Comparison of ENCODE assay signal across 17 mouse cellular contexts in the genomic region with DNA sequence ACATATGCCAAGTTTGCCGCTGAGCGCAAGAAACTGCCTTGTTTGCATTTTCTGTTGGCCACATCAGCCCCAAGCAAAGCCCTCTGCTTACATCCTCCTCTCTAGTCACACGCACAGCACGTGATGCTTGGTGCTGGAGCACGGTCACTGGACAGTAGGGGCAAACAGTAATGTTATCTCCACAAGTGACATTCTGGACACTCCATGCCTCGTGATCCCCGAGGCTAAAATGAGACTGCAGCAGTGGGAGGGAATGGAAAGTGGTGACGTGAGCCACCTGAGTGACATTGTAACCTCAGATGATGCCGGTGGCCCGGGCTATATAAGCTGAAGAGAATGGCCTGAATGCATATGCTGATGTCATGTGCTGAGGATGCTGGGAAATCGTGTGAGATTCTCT. TPM values are rescaled to one million over a fixed set of nuclear protein-coding genes. Genes with fewer than 3 reads are reported as not detected.
DNase-seq lines count a peak whose midpoint lies in the region; ATAC-seq and TF ChIP-seq lines count a peak whose summit lies in the region.
"Had no signal": no experiment of that assay in that cellular context is flagged by ENCODE, and none has a peak within 500 bp of the region (broad histone marks: within the 10 kb centered on the region; RNA-seq: fewer than 3 reads in every experiment).

No protein-coding gene starts in this region.

- H3K4me2 ChIP-seq in hindbrain, postnatal 0 days (ENCODE audit: low read depth, low read length): no peak overlapping the region
- H3K4me2 ChIP-seq in hindbrain, embryonic 13.5 days: no peak overlapping the region
- H3K4me2 ChIP-seq: lung, embryonic 15.5 days; stomach, embryonic 15.5 days had no signal

- no peak overlapping the region for H3K9ac ChIP-seq in hindbrain, postnatal 0 days (replicated peaks; ENCODE audit: low read length)
- no peak overlapping the region for H3K9ac ChIP-seq in hindbrain, embryonic 13.5 days
- H3K9ac ChIP-seq: lung, embryonic 15.5 days; stomach, embryonic 15.5 days had no signal

- WGBS in hindbrain, postnatal 0 days: 76% methylated on average over 11 of the region's 11 CpGs
- WGBS in hindbrain, embryonic 13.5 days: 91% methylated on average over 11 of the region's 11 CpGs
- WGBS in heart, embryonic 10.5 days: 62% methylated on average over 11 of the region's 11 CpGs

- H3K9me3 ChIP-seq in hindbrain, postnatal 0 days (ENCODE audit: low read length): no peaks in the 10 kb centered on the region
- H3K9me3 ChIP-seq in hindbrain, embryonic 13.5 days: no peaks in the 10 kb centered on the region
- H3K9me3 ChIP-seq in heart, embryonic 10.5 days: no peaks in the 10 kb centered on the region
- H3K9me3 ChIP-seq: lung, embryonic 15.5 days; stomach, embryonic 15.5 days had no signal

- H3K27me3 ChIP-seq in hindbrain, postnatal 0 days (ENCODE audit: insufficient read depth, low read length): no peaks in the 10 kb centered on the region
- no peaks in the 10 kb centered on the region for H3K27me3 ChIP-seq in hindbrain, embryonic 13.5 days
- H3K27me3 ChIP-seq in heart, embryonic 10.5 days (ENCODE audit: insufficient read depth, poor library complexity, severe bottlenecking): no peaks in the 10 kb centered on the region
- H3K27me3 ChIP-seq: lung, embryonic 15.5 days; stomach, embryonic 15.5 days had no signal

- intact Hi-C loops in gastrocnemius, adult 2 months (cut with DNase I): loop anchor here (2.0 kb wide), 1 partner anchor 29 kb away; a partner anchor contains a TSS
- intact Hi-C loops in heart, postnatal 36 days (cut with DNase I): loop anchor here (1.0 kb wide), 1 partner anchor 31 kb away; no protein-coding TSS in a partner anchor

- TF ChIP-seq CTCF in hindbrain, postnatal 0 days (IDR thresholded peaks at IDR 0.05; ENCODE audit: low read depth): no peak
- TF ChIP-seq CTCF in gastrocnemius, adult 2 months (IDR thresholded peaks at IDR 0.05): no peak

- DNase-seq in hindbrain, postnatal 0 days (ENCODE audit: low spot score): no peak
- peak; percentile 80 for DNase-seq in gastrocnemius, adult 2 months
- peak; percentile 84 for DNase-seq in heart, embryonic 10.5 days (ENCODE audit: low spot score)
- DNase-seq in heart, postnatal 36 days: peak; percentile 51 to 69
- DNase-seq in left cerebral cortex, adult 18-20 months (ENCODE audit: low spot score in 2 of 2): no peak
- no peak for DNase-seq in cerebellum, postnatal 25 days
- no peak for DNase-seq in adrenal gland, adult 2 months
- DNase-seq: B cell, adult 2 months; cerebellum, adult 8-10 months; kidney, adult 8-10 months; thymus, postnatal 36 days had no signal

- no peak overlapping the region for H3K27ac ChIP-seq in hindbrain, postnatal 0 days
- no peak overlapping the region for H3K27ac ChIP-seq in hindbrain, embryonic 13.5 days
- H3K27ac ChIP-seq in gastrocnemius, adult 2 months: peak overlapping the region; percentile 92
- H3K27ac ChIP-seq in heart, embryonic 10.5 days: peak overlapping the region; percentile 78; the same call in 1 of the 2 replicates
- H3K27ac ChIP-seq: lung, embryonic 15.5 days; stomach, embryonic 15.5 days had no signal

- ATAC-seq in hindbrain, postnatal 0 days: peak; percentile 39; the same call in 1 of the 2 replicates
- ATAC-seq in hindbrain, embryonic 13.5 days (ENCODE audit: low FRiP score): no peak

- no peaks in the 10 kb centered on the region for H3K36me3 ChIP-seq in hindbrain, postnatal 0 days (ENCODE audit: insufficient read depth, low read length)
- no peaks in the 10 kb centered on the region for H3K36me3 ChIP-seq in hindbrain, embryonic 13.5 days
- no peaks in the 10 kb centered on the region for H3K36me3 ChIP-seq in heart, embryonic 10.5 days
- H3K36me3 ChIP-seq: lung, embryonic 15.5 days; stomach, embryonic 15.5 days had no signal

- H3K4me1 ChIP-seq in hindbrain, postnatal 0 days (ENCODE audit: insufficient read depth, low read length): 0 out of 2 replicates have a peak, but pooled peaks cover 4% of the 10 kb centered on the region
- no peaks in the 10 kb centered on the region for H3K4me1 ChIP-seq in hindbrain, embryonic 13.5 days (replicated peaks)
- peaks cover 20% of the 10 kb centered on the region for H3K4me1 ChIP-seq in heart, embryonic 10.5 days
- H3K4me1 ChIP-seq: lung, embryonic 15.5 days; stomach, embryonic 15.5 days had no signal

- H3K4me3 ChIP-seq in hindbrain, postnatal 0 days (ENCODE audit: low read length): no peak overlapping the region
- no peak overlapping the region for H3K4me3 ChIP-seq in hindbrain, embryonic 13.5 days
- H3K4me3 ChIP-seq in gastrocnemius, adult 2 months: peak overlapping the region; percentile 61
- H3K4me3 ChIP-seq in heart, embryonic 10.5 days: no peak overlapping the region
- H3K4me3 ChIP-seq: lung, embryonic 15.5 days; stomach, embryonic 15.5 days had no signal

RNA-seq across cellular contexts. Expression of a gene that starts 24.9 kb away (rescaled TPM):
- total RNA-seq in hindbrain, postnatal 0 days (2014; rRNA removed): 12.4 and 14.2 TPM in 2 replicates
- polyA plus RNA-seq in hindbrain, postnatal 0 days (2015; fragmentation: Nextera tagmentation; extraction: Ambion mirVana): 5.9 and 6.4 TPM in 2 replicates
- 12.5 and 12.8 TPM in 2 replicates for polyA plus RNA-seq in hindbrain, embryonic 13.5 days (2015; fragmentation: Nextera tagmentation; extraction: Ambion mirVana)
- 10 to 100 TPM; 13.5 to 14.0 TPM for total RNA-seq in gastrocnemius, adult 2 months (2021)
- polyA plus RNA-seq in heart, embryonic 10.5 days (2016; fragmentation: Nextera tagmentation; extraction: Ambion mirVana): 21.1 and 25.7 TPM in 2 replicates
- 10 to 100 TPM; 14.3 to 15.2 TPM for total RNA-seq in heart, postnatal 36 days (2021)
- total RNA-seq in left cerebral cortex, adult 18-20 months (2021): 10 to 100 TPM; 28.2 to 31.6 TPM
- 10 to 100 TPM; 38.7 to 61.9 TPM for total RNA-seq in adrenal gland, adult 2 months (2021)
- polyA plus RNA-seq in adrenal gland, adult 2 months (2012; rRNA removed): 13.2 and 13.7 TPM in 2 replicates

RNA-seq across cellular contexts. Expression of a gene that starts 29.4 kb away (rescaled TPM):
- 2.8 and 6.5 TPM in 2 replicates for total RNA-seq in hindbrain, postnatal 0 days (2014; rRNA removed)
- 2.8 and 4.9 TPM in 2 replicates for polyA plus RNA-seq in hindbrain, postnatal 0 days (2015; fragmentation: Nextera tagmentation; extraction: Ambion mirVana)
- 3.5 and 5.5 TPM in 2 replicates for polyA plus RNA-seq in hindbrain, embryonic 13.5 days (2015; fragmentation: Nextera tagmentation; extraction: Ambion mirVana)
- 1,000 to 10,000 TPM in 1 of 2 experiments, 100 to 1,000 TPM in 1; 773 to 1,947 TPM for total RNA-seq in gastrocnemius, adult 2 months (2021)
- polyA plus RNA-seq in heart, embryonic 10.5 days (2016; fragmentation: Nextera tagmentation; extraction: Ambion mirVana): 647 and 1,387 TPM in 2 replicates
- 1,000 to 10,000 TPM; 1,744 to 1,878 TPM for total RNA-seq in heart, postnatal 36 days (2021)
- total RNA-seq in left cerebral cortex, adult 18-20 months (2021): 10 to 100 TPM; 13.3 to 16.6 TPM
- under 1 TPM; 0.35 to 0.97 TPM for total RNA-seq in adrenal gland, adult 2 months (2021)
- polyA plus RNA-seq in adrenal gland, adult 2 months (2012; rRNA removed): 0.28 and 0.31 TPM in 2 replicates
- total RNA-seq: megakaryocyte-erythroid progenitor cell, adult 5-6 weeks; MEL; monocyte, adult 5-6 weeks had no signal

Comparison
In these comparisons a context has a peak if more than half of its experiments do, and no peak if none do; other contexts are left out.
1. DNase-seq: peak in gastrocnemius, adult 2 months (single experiment), heart, embryonic 10.5 days (single experiment) and heart, postnatal 36 days (2 of 2); none in hindbrain, postnatal 0 days (single experiment), left cerebral cortex, adult 18-20 months (0 of 2), cerebellum, postnatal 25 days (0 of 2) and adrenal gland, adult 2 months (single experiment).
2. H3K27ac ChIP-seq: peak in gastrocnemius, adult 2 months (single experiment) and heart, embryonic 10.5 days (single experiment); none in hindbrain, postnatal 0 days (single experiment) and hindbrain, embryonic 13.5 days (single experiment).
3. RNA of a gene that starts 29.4 kb away (total RNA-seq): 773 to 1,947 TPM in gastrocnemius, adult 2 months and 1,744 to 1,878 TPM in heart, postnatal 36 days; 13.3 to 16.6 TPM in left cerebral cortex, adult 18-20 months, 2.8 to 6.5 TPM in hindbrain, postnatal 0 days and 0.35 to 0.97 TPM in adrenal gland, adult 2 months; every median in the first group is over 10 times any median in the second.